Mouse (Mus musculus) heart, adult 2 months (tissue): ENCODE data around the gene Rxrb.

Experiments
- CTCF ChIP-seq: fragments of 200-600 bp; IDR thresholded peaks from 2 replicates; pipeline ENCODE4 v1.8.1; 2022; ENCODE audit warnings: antibody characterized with exemption, mild to moderate bottlenecking, moderate library complexity
- EP300 ChIP-seq: fragments of 200-500 bp; IDR thresholded peaks from 2 replicates; pipeline ENCODE4 v1.6.1; 2011; ENCODE audit warnings: low read depth, low read length, control low read depth; ENCODE audit not compliant: insufficient read depth
- POLR2A ChIP-seq: fragments of 200-500 bp; IDR thresholded peaks from 2 replicates; pipeline ENCODE4 v1.6.1; 2011; ENCODE audit warnings: mild to moderate bottlenecking, low read depth, low read length, control low read depth; ENCODE audit not compliant: insufficient read depth

GRCm38 (mm10) chr17:34045941-34046340, 14.3 kb downstream of the Rxrb start:
- TF ChIP-seq CTCF = no peak
- no peak for TF ChIP-seq POLR2A
- no peak for TF ChIP-seq EP300
